Mouse (Mus musculus): ENCODE measurements at regions not wholly inside any gene's neighbourhood (a gene's known extent, or its start where the extent isn't known, plus 50 kb on each side); places are given as distances from the start of the nearest gene placed in this dataset.

GRCm38 (mm10) chr7:123572376-123572990 is 72.2 kb upstream of the Zkscan2 start:
- TF ChIP-seq CTCF (IDR thresholded peaks at IDR 0.05; ENCODE audit: low read depth, low read length): no peak
- no peak for TF ChIP-seq POLR2A (IDR thresholded peaks at IDR 0.05; ENCODE audit: extremely low read depth, insufficient read depth, low read length)
